ENCODE assay signal across 8 mouse cellular contexts in genomic region chr19:3912337-3913204, GRCm38 (mm10). TPM values are rescaled to one million over a fixed set of nuclear protein-coding genes. Genes with fewer than 3 reads are reported as not detected.
DNase-seq lines count a peak whose midpoint lies in the region; ATAC-seq and TF ChIP-seq lines count a peak whose summit lies in the region.

Gene Ndufs8 (minus strand): TSS chr19:3912774.

- H3K36me3 ChIP-seq in MEL (ENCODE audit: control insufficient read depth in 1 of 2, insufficient read depth in 2 of 2, low read length in 2 of 2), result peaks cover 0 to 10% of the 10 kb centered on the region in 2 experiments; a peak in 2 of 4 replicates
- H3K36me3 ChIP-seq in forebrain, postnatal 0 days (ENCODE audit: insufficient read depth), result peaks cover 25% of the 10 kb centered on the region
- peaks cover 22% of the 10 kb centered on the region for H3K36me3 ChIP-seq in lung, embryonic 15.5 days

- TF ChIP-seq POLR2A in MEL (IDR thresholded peaks at IDR 0.05; ENCODE audit: control insufficient read depth in 1 of 2, insufficient read depth in 1 of 2, low read depth in 1 of 2, low read length in 2 of 2, poor library complexity in 1 of 2), result peak; percentile 70 to 94
- TF ChIP-seq POLR2A in cerebellum, adult 2 months (IDR thresholded peaks at IDR 0.05; ENCODE audit: borderline replicate concordance, insufficient read depth, low read length), result peak; percentile 45; the same call in 1 of the 2 replicates

- no peak for TF ChIP-seq EP300 in MEL (IDR thresholded peaks at IDR 0.05; ENCODE audit: low read depth in 1 of 2, low read length in 2 of 2)

- H3K4me2 ChIP-seq in forebrain, postnatal 0 days (ENCODE audit: low read depth), result peak within 1 kb of the TSS; percentile 74
- H3K4me2 ChIP-seq in lung, embryonic 15.5 days, result peak within 1 kb of the TSS; percentile 73

- TF ChIP-seq RAD21 in MEL (IDR thresholded peaks at IDR 0.05; ENCODE audit: low read depth, low read length), result no peak; the same call in 1 of the 2 replicates

- peak within 1 kb of the TSS; percentile 83 for H3K27ac ChIP-seq in MEL (ENCODE audit: control insufficient read depth, low read depth, low read length)
- H3K27ac ChIP-seq in cerebellum, adult 2 months (ENCODE audit: insufficient read depth, low read length), result peak within 1 kb of the TSS; percentile 80
- H3K27ac ChIP-seq in forebrain, postnatal 0 days (ENCODE audit: low read depth, low read length), result peak within 1 kb of the TSS; percentile 72
- H3K27ac ChIP-seq in lung, embryonic 15.5 days, result peak within 1 kb of the TSS; percentile 86

- TF ChIP-seq CTCF in MEL (IDR thresholded peaks at IDR 0.05 in 2 of 3, conservative IDR thresholded peaks at IDR 0.05 in 1 of 3; ENCODE audit: control insufficient read depth in 1 of 3, insufficient read depth in 1 of 3, low read depth in 2 of 3, low read length in 3 of 3, poor library complexity in 1 of 3, severe bottlenecking in 1 of 3), result peak in 1 of 3 experiments; percentile 12; a peak in 1 of 6 replicates
- TF ChIP-seq CTCF in cerebellum, adult 2 months (IDR thresholded peaks at IDR 0.05; ENCODE audit: borderline replicate concordance, insufficient read depth, low read depth, low read length), result no peak
- no peak; the same call in 1 of the 2 replicates for TF ChIP-seq CTCF in forebrain, postnatal 0 days (IDR thresholded peaks at IDR 0.05; ENCODE audit: low read depth)

- H3K27me3 ChIP-seq in MEL (ENCODE audit: control insufficient read depth in 1 of 2, insufficient read depth in 2 of 2, low read length in 2 of 2), result no peaks in the 10 kb centered on the region
- no peaks in the 10 kb centered on the region for H3K27me3 ChIP-seq in cerebellum, adult 2 months (ENCODE audit: control insufficient read depth, insufficient read depth, low read length)
- H3K27me3 ChIP-seq in forebrain, postnatal 0 days (ENCODE audit: insufficient read depth, low read length), result no peaks in the 10 kb centered on the region
- H3K27me3 ChIP-seq in lung, embryonic 15.5 days, result no peaks in the 10 kb centered on the region

- DNase-seq in MEL (ENCODE audit: low read depth, low spot score), result peak; percentile 99
- DNase-seq in cerebellum, adult 2 months, result peak; percentile 94 to 98
- DNase-seq in forebrain, postnatal 0 days, result peak; percentile 97
- peak; percentile 89 for DNase-seq in heart, postnatal 4 days
- DNase-seq in layer of hippocampus, adult 8-10 months (ENCODE audit: low spot score in 2 of 2), result peak; percentile 94 to 98
- peak; percentile 95 for DNase-seq in ovary, adult 18-20 months (ENCODE audit: low spot score)
- peak; percentile 98 for DNase-seq in thymus, postnatal 0 days (ENCODE audit: low spot score)

- H3K9ac ChIP-seq in MEL (ENCODE audit: control insufficient read depth, low read depth, low read length, poor library complexity, severe bottlenecking), result peak within 1 kb of the TSS; percentile 90
- peak within 1 kb of the TSS; percentile 66 for H3K9ac ChIP-seq in forebrain, postnatal 0 days
- peak within 1 kb of the TSS; percentile 60 for H3K9ac ChIP-seq in lung, embryonic 15.5 days

- H3K79me2 ChIP-seq in MEL (ENCODE audit: control insufficient read depth, insufficient read depth, low read length, poor library complexity), result peaks cover 14% of the 10 kb centered on the region

- peaks cover 0 to 19% of the 10 kb centered on the region in 2 experiments; a peak in 3 of 4 replicates for H3K4me1 ChIP-seq in MEL (ENCODE audit: control insufficient read depth in 1 of 2, insufficient read depth in 2 of 2, low read length in 2 of 2)
- peaks cover 11% of the 10 kb centered on the region; the same call in 1 of the 2 replicates for H3K4me1 ChIP-seq in cerebellum, adult 2 months (ENCODE audit: control insufficient read depth, insufficient read depth, low read length)
- H3K4me1 ChIP-seq in forebrain, postnatal 0 days (ENCODE audit: insufficient read depth), result peaks cover 11% of the 10 kb centered on the region; the same call in 1 of the 2 replicates
- H3K4me1 ChIP-seq in lung, embryonic 15.5 days, result peaks cover 20% of the 10 kb centered on the region

- peak; percentile 98 for ATAC-seq in forebrain, postnatal 0 days
- peak; percentile 96 for ATAC-seq in lung, embryonic 15.5 days (ENCODE audit: borderline replicate concordance, extremely low read depth, low FRiP score, low TSS enrichment)

- under 1% methylated on average over 43 of the region's 43 CpGs for WGBS in cerebellum, adult 2 months
- under 1% methylated on average over 43 of the region's 43 CpGs for WGBS in forebrain, postnatal 0 days
- WGBS in lung, embryonic 15.5 days, result under 1% methylated on average over 43 of the region's 43 CpGs

- H3K4me3 ChIP-seq in MEL (ENCODE audit: control insufficient read depth in 1 of 2, insufficient read depth in 1 of 2, low read depth in 2 of 2, low read length in 2 of 2), result peak within 1 kb of the TSS; percentile 86 to 88
- H3K4me3 ChIP-seq in cerebellum, adult 2 months (replicated peaks; ENCODE audit: insufficient read depth, low read depth, low read length), result peak within 1 kb of the TSS; percentile 87
- H3K4me3 ChIP-seq in forebrain, postnatal 0 days (ENCODE audit: low read depth, low read length), result peak within 1 kb of the TSS; percentile 61
- peak within 1 kb of the TSS; percentile 64 for H3K4me3 ChIP-seq in lung, embryonic 15.5 days

- H3K9me3 ChIP-seq in MEL (replicated peaks; ENCODE audit: insufficient read depth, low read length), result no peaks in the 10 kb centered on the region
- no peaks in the 10 kb centered on the region for H3K9me3 ChIP-seq in forebrain, postnatal 0 days (ENCODE audit: low read length)
- H3K9me3 ChIP-seq in lung, embryonic 15.5 days, result no peaks in the 10 kb centered on the region

TF ChIP-seq in MEL, 35 proteins besides CTCF, POLR2A, EP300 and RAD21 (continues in another document):
- TF ChIP-seq UBTF (IDR thresholded peaks at IDR 0.05; ENCODE audit: borderline replicate concordance, insufficient read depth, low read depth, low read length) (no peak), NELFE (IDR thresholded peaks at IDR 0.05; ENCODE audit: low read depth, low read length) (peak; percentile 88), USF1 (IDR thresholded peaks at IDR 0.05; ENCODE audit: low read depth, low read length) (peak; percentile 63), ZC3H11A (IDR thresholded peaks at IDR 0.05; ENCODE audit: low read depth, low read length) (no peak), CHD1 (IDR thresholded peaks at IDR 0.05; ENCODE audit: low read depth, low read length) (0 out of 2 replicates have a peak, but pooled peaks have one; percentile 73), ZKSCAN1 (IDR thresholded peaks at IDR 0.05; ENCODE audit: low read depth, low read length) (no peak), POLR2AphosphoS5 (IDR thresholded peaks at IDR 0.05; ENCODE audit: borderline replicate concordance, low read depth, low read length) (no peak; the same call in 1 of the 2 replicates), GABPA (IDR thresholded peaks at IDR 0.05; ENCODE audit: low read depth, low read length) (no peak), BHLHE40 (IDR thresholded peaks at IDR 0.05; ENCODE audit: borderline replicate concordance, low read depth, low read length) (no peak), ELF1 (IDR thresholded peaks at IDR 0.05; ENCODE audit: low read depth, low read length) (peak; percentile 90), HCFC1 (IDR thresholded peaks at IDR 0.05; ENCODE audit: low read depth, low read length) (peak; percentile 93), MAFK (IDR thresholded peaks at IDR 0.05; ENCODE audit: borderline replicate concordance, low read depth, low read length) (no peak), ETS1 (IDR thresholded peaks at IDR 0.05; ENCODE audit: low read depth, low read length) (peak; percentile 17; the same call in 1 of the 2 replicates), MAX (IDR thresholded peaks at IDR 0.05; ENCODE audit: low read length) (peak; percentile 52; the same call in 1 of the 2 replicates), TBP (IDR thresholded peaks at IDR 0.05; ENCODE audit: low read depth, low read length) (peak; percentile 91), MYB (IDR thresholded peaks at IDR 0.05; ENCODE audit: low read depth, low read length) (no peak), NRF1 (IDR thresholded peaks at IDR 0.05; ENCODE audit: insufficient read depth, low read depth, low read length, poor library complexity, severe bottlenecking) (peak; percentile 90), MYC (IDR thresholded peaks at IDR 0.05; ENCODE audit: low read depth, low read length) (peak; percentile 51; the same call in 1 of the 2 replicates), CHD2 (IDR thresholded peaks at IDR 0.05; ENCODE audit: low read length) (peak; percentile 90), GATA1 (IDR thresholded peaks at IDR 0.05; ENCODE audit: low read depth, low read length) (peak; percentile 36; the same call in 1 of the 2 replicates), ZMIZ1 (IDR thresholded peaks at IDR 0.05; ENCODE audit: low read depth, low read length) (peak; percentile 86), TCF12 (IDR thresholded peaks at IDR 0.05; ENCODE audit: low read depth, low read length) (peak; percentile 40), RCOR1 (IDR thresholded peaks at IDR 0.05; ENCODE audit: low read depth, low read length) (no peak), JUND (IDR thresholded peaks at IDR 0.05; ENCODE audit: low read depth, low read length) (peak; percentile 25; the same call in 1 of the 2 replicates), MAZ (IDR thresholded peaks at IDR 0.05; ENCODE audit: low read depth, low read length) (peak; percentile 93), USF2 (IDR thresholded peaks at IDR 0.05; ENCODE audit: borderline replicate concordance in 1 of 2, insufficient read depth in 1 of 2, low read depth in 1 of 2, low read length in 2 of 2) (no peak), SIN3A (IDR thresholded peaks at IDR 0.05; ENCODE audit: low read length) (peak; percentile 94), POLR2AphosphoS2 (IDR thresholded peaks at IDR 0.05; ENCODE audit: low read length) (peak; percentile 94), MXI1 (IDR thresholded peaks at IDR 0.05; ENCODE audit: low read depth, low read length) (peak; percentile 92), KAT2A (conservative IDR thresholded peaks at IDR 0.05; ENCODE audit: low read depth, low read length) (peak; percentile 89)

RNA-seq across cellular contexts. Expression of gene Ndufs8, which starts in this region (rescaled TPM):
- 204 and 205 TPM in 2 replicates for total RNA-seq in MEL (2012; rRNA removed)
- 100 to 1,000 TPM in 1 of 2 experiments, not detected in 1; 243 TPM for polyA plus RNA-seq in MEL (2012; ENCODE audit: insufficient read depth in 1 of 2, insufficient read length in 2 of 2, low read depth in 1 of 2, low replicate concordance in 2 of 2, missing spikeins in 1 of 2)
- 363 and 369 TPM in 2 replicates for polyA plus RNA-seq in cerebellum, adult 2 months (2012; rRNA removed)
- 137 and 148 TPM in 2 replicates for total RNA-seq in forebrain, postnatal 0 days (2014; rRNA removed)
- 261 and 281 TPM in 2 replicates for polyA plus RNA-seq in forebrain, postnatal 0 days (2015; fragmentation: Nextera tagmentation; extraction: Ambion mirVana)
- 100 to 1,000 TPM; 290 to 307 TPM for total RNA-seq in heart, postnatal 4 days (2021)
- total RNA-seq in layer of hippocampus, adult 8-10 months (2022), result 100 to 1,000 TPM; 114 to 145 (median 126) TPM
- 303 and 306 TPM in 2 replicates for polyA plus RNA-seq in lung, embryonic 15.5 days (2015; fragmentation: Nextera tagmentation; extraction: Ambion mirVana)
- polyA plus RNA-seq in thymus, postnatal 0 days (2015; fragmentation: Nextera tagmentation; extraction: Ambion mirVana), result 333 and 338 TPM in 2 replicates

Comparison
In these comparisons a context has a peak if more than half of its experiments do, and no peak if none do; other contexts are left out.
1. Peak in every context shown above with its lines: DNase-seq, ATAC-seq, H3K4me3 ChIP-seq and H3K27ac ChIP-seq.